Mouse (Mus musculus): Measurements from ENCODE around the gene Abca9. TPM values are rescaled to one million over a fixed set of nuclear protein-coding genes. Genes with fewer than 3 reads are reported as not detected.

Abca9 gene
- polyA plus RNA-seq (2012; rRNA removed), result 2.0 and 2.1 TPM in 2 replicates

DNA sequence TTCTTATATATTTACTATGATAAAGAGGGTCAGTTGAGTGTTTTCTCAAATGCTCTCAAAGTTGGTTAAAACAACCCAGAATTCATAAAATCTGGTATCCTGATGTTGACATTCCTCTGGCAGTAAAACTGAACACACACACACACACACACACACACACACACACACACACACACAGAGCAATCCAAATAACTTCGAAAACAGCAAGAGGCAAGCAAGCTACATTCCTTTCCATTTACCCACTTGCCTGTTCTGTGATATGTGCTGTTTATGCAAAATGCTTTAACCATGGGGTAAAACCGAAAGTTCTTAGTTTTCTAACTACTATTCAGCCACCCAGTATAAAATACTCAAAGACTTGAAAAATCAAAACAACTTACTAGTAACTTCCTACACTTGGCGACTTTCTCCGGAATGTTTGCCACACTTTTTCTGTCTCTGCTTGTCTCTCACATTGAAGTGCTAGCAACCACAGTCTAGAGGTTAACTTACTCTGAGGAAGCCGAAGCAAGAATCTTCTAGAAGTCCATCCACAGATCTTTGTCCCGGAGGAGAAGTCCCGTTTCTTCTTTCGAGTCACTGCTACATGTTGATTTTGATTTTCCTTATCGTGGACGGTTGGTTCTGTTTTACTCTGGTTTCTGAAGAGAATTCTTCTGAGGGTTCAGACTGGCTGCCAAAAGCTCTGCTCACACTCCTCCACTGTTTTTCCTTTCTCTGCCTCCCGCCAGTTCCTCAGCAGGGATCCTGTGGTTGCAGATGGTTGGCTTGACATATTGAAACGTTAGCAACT is at the start of gene Abca9:
Gene Abca9 (minus strand): TSS at position 738 of the 793 bp plus-strand sequence.

DNA sequence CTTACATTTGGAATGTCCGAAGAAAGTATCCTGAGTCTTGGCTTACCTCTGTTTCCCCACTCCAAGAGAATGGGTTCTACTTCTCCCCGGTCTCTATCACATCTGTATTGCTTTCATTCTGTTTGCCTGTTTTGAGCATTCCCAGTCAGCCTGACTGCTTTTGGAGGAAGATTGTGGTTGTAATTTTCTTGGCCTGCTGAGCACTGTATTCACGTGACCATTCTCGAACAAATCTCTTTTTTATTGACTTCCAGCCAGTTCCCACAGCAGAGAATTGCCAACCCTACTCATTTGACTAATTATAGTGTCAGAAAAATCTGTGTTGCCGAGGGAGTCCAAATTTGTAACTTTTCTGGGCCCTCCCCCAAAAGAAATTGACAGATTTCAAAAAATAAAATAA is 72.1 kb downstream of the Abca9 start, which contains the start of gene Abca8a:
Gene Abca8a (minus strand): TSS at position 121 of the 400 bp plus-strand sequence.

Other genes with a start within 250 kb of the Abca9 start
- gene Abca8b, start 172.4 kb downstream of the Abca9 start, polyA plus RNA-seq (2012; rRNA removed), result 0.41 and 0.53 TPM in 2 replicates
- gene Abca8a, start 72.2 kb downstream of the Abca9 start, polyA plus RNA-seq (2012; rRNA removed), result 4.5 and 4.6 TPM in 2 replicates
- gene Abca6, start 83.6 kb upstream of the Abca9 start, polyA plus RNA-seq (2012; rRNA removed), result 0.97 and 1.5 TPM in 2 replicates
- 0.52 and 0.69 TPM in 2 replicates for gene Abca5, start 169.5 kb upstream of the Abca9 start, polyA plus RNA-seq (2012; rRNA removed)
- gene Map2k6, start 230.9 kb upstream of the Abca9 start, polyA plus RNA-seq (2012; rRNA removed), result 1.6 and 2.6 TPM in 2 replicates